Mouse (Mus musculus) stomach, embryonic 14.5 days (tissue): ENCODE measurements around the gene Mapk13. TPM values are rescaled to one million over a fixed set of nuclear protein-coding genes. Genes with fewer than 3 reads are reported as not detected.

ENCODE experiments used
- ATAC-seq: fragments of 200-750 bp; cut with Nextera tagmentation; 2 replicates; pipeline ENCODE4 v1.8.0; 2017; ENCODE audit warnings: low read depth, moderate TSS enrichment; ENCODE audit not compliant: insufficient number of reproducible peaks, insufficient read depth, low FRiP score
- H3K27ac ChIP-seq: fragments of 300-500 bp; sonication (generic); 2 replicates; pipeline ENCODE4 v1.5.1; 2014; ENCODE audit warnings: mild to moderate bottlenecking, low read length, moderate library complexity, mixed read lengths
- H3K27me3 ChIP-seq: fragments of 300-500 bp; sonication (generic); 2 replicates; pipeline ENCODE4 v1.6.1; 2014; ENCODE audit warnings: low read length, control low read depth, mixed read lengths; ENCODE audit not compliant: control insufficient read depth, insufficient read depth
- H3K36me3 ChIP-seq: fragments of 300-500 bp; sonication (generic); 2 replicates; pipeline ENCODE4 v1.6.1; 2014; ENCODE audit warnings: mild to moderate bottlenecking, control low read depth, low read length, moderate library complexity, mixed read lengths; ENCODE audit not compliant: control insufficient read depth, insufficient read depth
- H3K4me1 ChIP-seq: fragments of 300-500 bp; sonication (generic); 2 replicates; pipeline ENCODE4 v1.6.1; 2014; ENCODE audit warnings: low read length, control low read depth, mixed read lengths; ENCODE audit not compliant: control insufficient read depth, insufficient read depth
- H3K4me2 ChIP-seq: fragments of 300-500 bp; sonication (generic); replicated peaks from 2 replicates; pipeline ENCODE4 v1.6.1; 2014; ENCODE audit warnings: low read depth, low read length, control low read depth
- H3K4me3 ChIP-seq: fragments of 300-500 bp; sonication (generic); 2 replicates; pipeline ENCODE4 v1.5.1; 2014; ENCODE audit warnings: low read depth, low read length, control low read depth
- H3K9ac ChIP-seq: fragments of 300-500 bp; sonication (generic); replicated peaks from 2 replicates; pipeline ENCODE4 v1.6.1; 2014; ENCODE audit warnings: low read depth, mild to moderate bottlenecking, control low read depth, low read length, moderate library complexity, mixed read lengths
- H3K9me3 ChIP-seq: fragments of 300-500 bp; sonication (generic); 2 replicates; pipeline ENCODE4 v1.6.1; 2016; ENCODE audit warnings: low read depth, low read length, control low read depth; ENCODE audit not compliant: control insufficient read depth
- WGBS: fragments of 180-500 bp; shearing (Covaris S2); extraction: QIAGEN DNeasy Blood & Tissue Kit; methylation state at CpG from one replicate; pipeline ENCODE4 v1.1.7; 2014; 5-methylcytosine and 5-hydroxymethylcytosine counted together
- polyA plus RNA-seq: library from polyadenylated mRNA; unstranded; fragments of >200 nt; fragmentation: Nextera tagmentation; extraction: Ambion mirVana; gene quantifications from 2 replicates; pipeline ENCODE4 v1.2.1, GENCODE M21; 2014

The Mapk13 gene
- polyA plus RNA-seq, 1 experiment from 2014 or later: 78.3 TPM

DNA sequence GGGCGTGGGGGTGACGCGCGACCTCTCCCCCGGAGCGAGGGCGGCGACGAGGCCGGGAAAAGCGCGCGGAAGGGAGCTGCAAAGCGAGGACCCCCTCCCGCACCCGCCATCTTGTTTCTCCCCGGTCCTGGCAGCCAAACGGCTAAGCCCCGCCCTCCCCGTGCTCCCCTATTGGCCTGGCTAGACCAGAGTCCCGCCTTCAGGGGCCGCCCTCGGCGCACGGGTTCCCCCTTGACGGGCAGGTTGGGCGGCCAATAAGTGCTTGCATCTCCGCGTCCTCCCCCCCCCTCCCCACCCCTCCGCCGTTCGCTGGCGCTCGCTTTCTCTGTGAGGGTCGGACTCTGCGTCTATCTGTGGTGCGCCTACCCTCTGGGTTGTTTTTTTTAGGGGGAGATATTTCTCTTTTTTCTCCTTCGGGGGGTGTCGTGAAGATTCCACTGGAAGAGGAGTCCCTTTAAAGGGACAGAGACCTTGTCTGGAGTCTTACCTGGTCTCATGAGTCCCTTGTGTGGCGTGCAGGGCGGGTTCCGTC is 32.4 kb downstream of the Mapk13 start:
- Histone ChIP-seq H3K27ac (peak overlapping the region; percentile 96), H3K27me3 (no peaks in the 10 kb centered on the region), H3K9ac (peak overlapping the region; percentile 100), H3K9me3 (no peaks in the 10 kb centered on the region), H3K4me1 (peaks cover 22% of the 10 kb centered on the region), H3K4me3 (peak overlapping the region; percentile 55), H3K36me3 (peaks cover 9% of the 10 kb centered on the region), H3K4me2 (peak overlapping the region; percentile 96)
- peak; percentile 97 for ATAC-seq
- WGBS: under 1% methylated on average over 36 of the region's 42 CpGs

GRCm38 (mm10) chr17:28802006-28802481 is 32.9 kb downstream of the Mapk13 start:
- ATAC-seq: no peak
- under 1% methylated on average over 18 of the region's 18 CpGs for WGBS

DNA sequence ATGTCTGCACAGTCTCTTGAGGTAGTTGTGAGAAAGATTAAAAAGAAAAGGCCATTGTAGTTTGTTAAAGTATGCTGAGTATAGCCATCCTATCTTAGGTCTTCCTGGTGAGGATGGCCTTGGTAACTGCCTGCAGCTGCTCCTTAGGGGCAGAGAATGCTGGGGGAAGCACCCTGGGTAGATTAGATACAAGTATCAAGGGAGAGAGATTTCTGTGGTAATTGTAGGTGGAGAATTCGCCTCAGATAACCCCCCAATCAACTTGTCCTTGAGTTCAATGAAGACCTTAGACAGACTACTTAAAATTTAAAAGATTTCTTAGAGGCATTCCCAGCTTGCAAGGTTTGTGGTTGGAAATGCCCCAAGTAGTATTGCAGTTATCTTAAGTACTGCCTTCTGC is 34.2 kb downstream of the Mapk13 start:
- WGBS: 93% methylated on average over 1 of the region's 1 CpGs
- no peak overlapping the region for H3K4me2 ChIP-seq

More at GRCm38 (mm10) chr17:28802006-28802481, 32.9 kb downstream of the Mapk13 start:
- Histone ChIP-seq H3K4me1 (peaks cover 22% of the 10 kb centered on the region), H3K27ac (no peak overlapping the region), H3K9ac (peak overlapping the region; percentile 76), H3K27me3 (no peaks in the 10 kb centered on the region), H3K4me3 (peak overlapping the region; percentile 55), H3K4me2 (peak overlapping the region; percentile 73), H3K9me3 (no peaks in the 10 kb centered on the region), H3K36me3 (peaks cover 14% of the 10 kb centered on the region)

DNA sequence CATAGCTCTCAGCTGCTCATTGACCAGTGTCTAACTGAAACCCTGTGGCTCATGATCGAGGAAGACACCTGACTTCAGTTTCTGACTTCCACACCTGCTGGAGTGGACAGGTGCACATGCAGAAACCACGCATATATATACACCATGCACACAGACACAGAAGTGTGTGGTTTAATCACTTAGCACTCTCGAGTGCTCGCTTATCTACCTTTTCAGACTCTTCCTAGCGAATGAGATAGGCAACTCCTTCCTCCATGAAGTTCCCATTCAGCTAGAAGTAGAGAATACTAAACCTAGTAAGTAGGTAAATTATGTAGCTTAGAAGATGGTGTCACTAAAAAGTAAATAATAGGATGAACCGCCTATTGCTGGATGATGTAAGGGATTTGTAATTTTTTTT is 35.9 kb downstream of the Mapk13 start:
- Histone ChIP-seq H3K9ac (no peak overlapping the region), H3K27ac (no peak overlapping the region), H3K9me3 (no peaks in the 10 kb centered on the region), H3K27me3 (no peaks in the 10 kb centered on the region), H3K4me1 (peaks cover 14% of the 10 kb centered on the region), H3K4me2 (no peak overlapping the region), H3K36me3 (peaks cover 38% of the 10 kb centered on the region), H3K4me3 (no peak overlapping the region)
- ATAC-seq: no peak
- WGBS: 89% methylated on average over 6 of the region's 6 CpGs

More for the DNA sequence above, 34.2 kb downstream of the Mapk13 start:
- Histone ChIP-seq H3K27me3 (no peaks in the 10 kb centered on the region), H3K9me3 (no peaks in the 10 kb centered on the region), H3K36me3 (peaks cover 24% of the 10 kb centered on the region), H3K9ac (no peak overlapping the region), H3K27ac (no peak overlapping the region), H3K4me1 (peaks cover 22% of the 10 kb centered on the region), H3K4me3 (no peak overlapping the region)
- no peak for ATAC-seq

GRCm38 (mm10) chr17:28806770-28807169 is 37.7 kb downstream of the Mapk13 start:
- Histone ChIP-seq H3K4me1 (peaks cover 9% of the 10 kb centered on the region), H3K4me3 (no peak overlapping the region), H3K27me3 (no peaks in the 10 kb centered on the region), H3K4me2 (no peak overlapping the region), H3K36me3 (peaks cover 47% of the 10 kb centered on the region), H3K27ac (no peak overlapping the region), H3K9me3 (no peaks in the 10 kb centered on the region), H3K9ac (no peak overlapping the region)
- ATAC-seq: no peak
- WGBS: 96% methylated on average over 19 of the region's 19 CpGs

GRCm38 (mm10) chr17:28808714-28809113 is 39.6 kb downstream of the Mapk13 start:
- Histone ChIP-seq H3K4me2 (no peak overlapping the region), H3K36me3 (peaks cover 56% of the 10 kb centered on the region), H3K4me1 (no peaks in the 10 kb centered on the region), H3K9ac (no peak overlapping the region), H3K4me3 (no peak overlapping the region), H3K9me3 (no peaks in the 10 kb centered on the region), H3K27me3 (no peaks in the 10 kb centered on the region), H3K27ac (no peak overlapping the region)
- ATAC-seq: no peak
- WGBS: 93% methylated on average over 8 of the region's 8 CpGs

- no peak; the same call in 1 of the 2 replicates for ATAC-seq
- WGBS: 93% methylated on average over 10 of the region's 10 CpGs
These were observed 40.2 kb downstream of the Mapk13 start for GRCm38 (mm10) chr17:28809175-28809831.

GRCm38 (mm10) chr17:28812345-28812744 is 43.2 kb downstream of the Mapk13 start:
- Histone ChIP-seq H3K4me1 (no peaks in the 10 kb centered on the region), H3K9me3 (no peaks in the 10 kb centered on the region), H3K27me3 (no peaks in the 10 kb centered on the region), H3K9ac (no peak overlapping the region), H3K4me2 (no peak overlapping the region), H3K27ac (no peak overlapping the region), H3K36me3 (peaks cover 66% of the 10 kb centered on the region), H3K4me3 (no peak overlapping the region)
- no peak for ATAC-seq
- 89% methylated on average over 10 of the region's 10 CpGs for WGBS

More at GRCm38 (mm10) chr17:28809175-28809831, 40.2 kb downstream of the Mapk13 start:
- Histone ChIP-seq H3K27me3 (no peaks in the 10 kb centered on the region), H3K4me2 (no peak overlapping the region), H3K9me3 (no peaks in the 10 kb centered on the region), H3K4me3 (no peak overlapping the region), H3K4me1 (no peaks in the 10 kb centered on the region), H3K9ac (no peak overlapping the region), H3K27ac (no peak overlapping the region), H3K36me3 (peaks cover 57% of the 10 kb centered on the region)
